Mouse (Mus musculus) monocyte, adult 59 days (primary cell): Measurements from ENCODE around the gene Gm20388. TPM values are rescaled to one million over a fixed set of nuclear protein-coding genes. Genes with fewer than 3 reads are reported as not detected.

Experiments
- total RNA-seq, 2 experiments: library from RNA; stranded (reverse); gene quantifications; one replicate each; pipeline ENCODE4 v1.2.4; 2023

Gm20388 gene
- total RNA-seq, 2 experiments from 2014 or later: 7.1 to 17.1 TPM

DNA sequence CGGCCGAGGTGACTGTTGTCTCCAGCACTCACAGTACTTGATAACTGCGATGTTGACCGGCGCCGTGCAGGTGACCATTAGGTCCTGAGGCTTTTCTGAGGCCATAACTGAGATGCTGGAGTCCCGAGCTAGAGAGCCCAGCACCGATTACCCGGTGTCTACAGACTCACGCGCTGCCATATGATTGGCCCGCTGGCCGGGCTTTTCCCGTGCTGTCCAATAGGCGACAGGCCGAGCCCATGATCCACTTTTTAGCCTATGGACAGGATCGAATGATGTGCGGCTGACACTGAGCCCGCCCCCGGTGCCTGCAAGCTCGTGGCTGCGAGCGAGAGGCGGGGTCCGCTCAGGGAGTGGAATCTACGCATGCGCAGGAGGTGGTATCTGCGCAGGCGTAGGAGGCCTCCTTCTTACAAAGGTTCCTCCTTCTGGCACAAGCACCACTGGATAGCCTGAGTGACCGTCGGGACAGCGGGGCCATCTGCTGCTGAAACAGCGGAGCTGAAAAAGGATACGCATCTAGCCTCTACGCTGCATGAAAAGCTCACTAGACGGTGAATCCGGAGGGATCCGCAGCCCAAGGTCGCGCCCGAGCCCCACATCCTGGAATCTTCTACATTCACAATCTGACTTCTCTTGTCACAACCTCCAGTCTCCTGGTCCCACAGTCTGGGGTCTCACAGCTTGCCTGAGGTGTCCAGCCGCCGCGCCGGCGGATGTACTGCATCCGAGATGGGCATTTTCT lies 2532.8 kb downstream of the Gm20388 start, which contains the start of gene Mvd:
Gene Mvd (minus strand): TSS at position 161 of the 745 bp plus-strand sequence.

DNA sequence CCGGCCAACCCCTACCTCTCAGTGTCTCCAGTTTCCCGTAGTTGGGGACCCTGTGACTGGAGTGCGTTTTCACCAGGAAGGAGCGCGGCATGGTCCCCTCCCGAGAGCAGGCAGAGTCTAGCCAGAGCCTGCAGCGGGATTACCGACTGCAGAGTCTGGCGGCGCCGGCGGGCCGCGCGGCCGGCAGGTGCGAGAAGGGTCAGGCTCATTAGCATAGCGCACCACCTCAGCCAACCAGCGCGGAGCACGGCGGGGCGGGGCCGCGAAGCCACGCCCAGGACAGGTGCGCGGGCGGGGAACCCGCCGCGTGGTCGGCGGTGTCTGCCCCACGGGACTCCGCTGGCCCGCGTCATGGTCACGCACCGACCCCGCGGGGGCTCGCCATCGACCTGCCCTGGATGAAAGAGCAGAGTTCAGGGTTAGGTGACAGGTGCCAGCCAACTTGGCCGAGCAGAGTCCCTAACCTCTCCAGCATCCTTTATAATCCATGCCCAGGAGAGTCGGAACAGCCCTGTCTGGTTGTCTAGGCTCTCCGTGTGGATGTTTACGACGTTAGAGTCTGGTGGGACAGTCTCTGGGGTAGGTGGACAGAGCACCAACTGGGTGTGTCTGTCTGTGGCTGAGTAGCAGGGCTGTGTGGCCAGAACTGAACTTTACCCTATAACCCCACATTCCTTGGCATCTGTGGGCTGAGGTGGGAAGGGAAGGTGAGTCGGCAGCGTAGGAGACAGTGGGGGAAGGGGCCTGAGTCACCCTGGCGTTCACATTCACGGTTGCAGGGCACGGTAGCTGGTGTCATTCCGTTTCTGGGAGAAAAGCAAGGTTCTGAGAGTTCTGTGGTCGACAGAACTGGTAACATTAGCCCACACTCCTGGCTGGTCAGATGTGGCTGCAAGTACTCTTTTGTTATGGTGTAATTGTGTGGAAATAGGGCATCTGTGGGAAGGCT lies 2550.2 kb downstream of the Gm20388 start, which contains the start of gene Snai3:
Gene Snai3 (minus strand): TSS at position 210 of the 949 bp plus-strand sequence.

DNA sequence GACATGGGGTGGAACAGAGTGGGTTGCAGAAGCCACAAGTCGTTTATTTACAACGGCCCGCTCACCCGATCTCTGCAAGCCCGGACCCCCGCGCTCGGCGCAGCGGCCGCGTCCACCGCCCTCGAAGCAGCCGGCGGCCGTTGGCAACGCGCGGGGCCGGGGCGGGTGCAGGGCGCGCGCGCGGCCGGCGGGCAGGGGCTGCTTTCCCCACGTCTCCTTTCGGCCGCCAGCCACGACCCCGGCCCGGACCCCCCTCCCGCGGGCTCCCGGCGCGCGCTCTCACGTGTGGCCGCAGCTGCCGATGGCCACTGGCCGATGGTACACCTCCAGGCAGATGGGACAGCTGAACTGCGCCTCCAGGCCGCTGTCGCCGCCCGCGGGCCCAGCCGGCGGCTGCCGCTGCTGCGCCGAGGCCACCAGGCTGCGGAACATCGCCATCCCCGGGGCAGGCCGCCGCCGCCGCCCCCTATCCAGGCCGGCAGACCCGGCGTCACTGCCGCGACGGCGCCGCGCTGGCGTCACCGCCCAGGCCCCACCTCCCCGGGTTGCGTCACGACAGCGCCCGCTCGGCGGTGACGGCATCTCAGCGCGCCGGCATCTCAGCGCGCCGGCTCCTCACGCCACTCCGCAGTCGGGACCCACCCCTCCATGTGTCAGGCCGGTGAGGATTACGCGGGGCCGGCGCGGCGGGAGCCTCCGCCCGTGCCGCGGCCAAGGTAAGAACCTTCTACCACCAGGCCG lies 2565.1 kb downstream of the Gm20388 start, which contains the start of the genes Rnf166 and Ctu2:
Gene Rnf166 (minus strand): TSS at position 485 of the 741 bp plus-strand sequence.
Gene Ctu2 (plus strand): TSS at position 564 of the 741 bp plus-strand sequence.

DNA sequence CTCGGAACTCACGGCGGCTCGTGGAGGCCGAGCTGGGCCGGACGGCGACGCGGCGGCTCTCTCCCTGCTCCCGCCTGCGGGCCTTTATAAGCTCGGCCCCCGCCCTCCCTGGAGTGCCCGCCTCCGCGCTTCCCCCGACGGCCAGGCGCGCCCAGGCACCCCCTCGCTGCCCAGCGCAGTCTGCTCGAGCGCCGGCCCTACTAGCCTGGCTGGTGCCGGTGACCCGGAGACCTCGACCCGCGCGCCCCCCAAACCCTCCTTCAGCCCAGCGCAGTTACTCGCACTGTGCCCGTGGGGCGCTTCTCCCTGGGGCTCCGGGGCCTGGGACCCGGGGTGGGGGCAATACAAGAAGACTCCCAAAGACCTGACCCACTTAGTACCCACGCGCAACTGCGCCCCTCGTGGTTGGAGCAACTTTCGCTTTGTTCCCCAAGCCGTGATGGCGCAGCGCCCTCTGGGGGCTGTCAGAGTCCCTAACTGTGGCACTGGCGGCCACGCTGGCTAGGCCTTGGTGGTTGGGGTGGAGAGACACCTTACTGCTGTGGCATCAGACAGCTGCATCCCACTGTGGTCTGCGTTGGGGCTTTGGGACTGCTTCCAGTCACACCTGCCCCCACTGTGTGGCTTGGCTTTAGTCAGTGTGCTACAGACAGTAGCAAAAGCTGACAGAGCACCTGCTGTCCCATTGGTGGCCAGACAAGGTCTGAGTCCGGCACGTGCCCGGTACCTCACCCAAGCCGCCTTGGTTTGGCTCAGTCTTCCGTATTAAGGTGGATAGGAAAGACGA lies 2640.8 kb downstream of the Gm20388 start, which contains the start of gene Piezo1:
Gene Piezo1 (minus strand): TSS at position 65 of the 787 bp plus-strand sequence.

DNA sequence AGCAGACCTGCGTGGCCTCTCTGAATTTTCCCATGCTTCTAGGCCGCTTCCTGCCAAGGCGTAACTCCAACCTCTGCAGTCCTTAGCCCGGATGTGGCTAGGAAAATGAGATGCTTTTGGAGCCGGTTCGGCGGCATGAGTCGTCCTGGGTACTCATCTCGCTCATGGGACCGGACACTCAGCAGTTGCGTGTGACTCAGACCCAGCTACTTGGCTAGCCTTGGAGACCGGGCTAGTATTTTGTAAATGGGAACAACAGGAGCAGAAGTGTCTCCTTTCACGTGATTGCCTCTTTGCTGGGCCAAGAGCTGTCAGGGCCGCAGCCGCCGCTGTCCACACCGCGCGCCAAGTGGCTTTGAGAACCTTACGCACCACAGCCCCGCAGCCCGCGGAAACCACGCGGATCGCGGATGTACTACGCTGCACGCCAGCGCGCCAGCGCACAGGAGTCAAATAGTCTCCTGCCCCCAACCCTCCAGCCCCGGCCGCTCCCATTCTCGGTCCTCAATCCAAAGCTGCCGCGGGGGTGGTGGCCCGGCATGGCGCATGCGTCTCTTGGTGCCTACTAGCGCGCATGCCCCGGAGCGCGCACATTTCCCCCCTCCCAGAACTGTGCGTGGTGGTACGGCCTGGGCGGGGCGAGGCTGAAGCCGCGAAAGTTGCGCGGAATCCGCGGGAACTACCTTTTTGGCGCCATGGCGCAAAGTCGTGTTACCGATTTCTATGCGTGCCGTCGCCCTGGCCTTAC lies 2656.9 kb downstream of the Gm20388 start, which contains the start of gene Cdt1:
Gene Cdt1 (plus strand): TSS at position 655 of the 748 bp plus-strand sequence.

DNA sequence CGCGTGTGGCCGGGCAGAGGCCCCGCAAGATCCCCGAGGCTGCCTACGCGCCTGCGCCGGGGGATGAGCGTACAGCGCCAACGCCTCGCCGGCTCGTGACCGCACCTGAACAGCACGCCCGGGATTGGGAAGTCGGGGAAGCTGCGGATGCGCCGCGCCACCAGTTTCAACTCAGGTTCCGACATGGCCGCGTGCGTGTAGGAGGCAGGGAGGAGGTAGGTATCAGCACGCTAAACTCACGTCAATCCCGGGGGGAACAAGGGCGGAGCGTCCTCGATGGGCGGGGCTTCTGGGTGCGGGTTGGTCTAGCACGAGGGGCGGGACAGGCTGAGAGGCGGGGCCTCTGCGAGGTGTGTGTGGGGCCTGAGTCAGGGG lies 2666.0 kb downstream of the Gm20388 start, which contains the start of gene Aprt:
Gene Aprt (minus strand): TSS at position 262 of the 375 bp plus-strand sequence.

DNA sequence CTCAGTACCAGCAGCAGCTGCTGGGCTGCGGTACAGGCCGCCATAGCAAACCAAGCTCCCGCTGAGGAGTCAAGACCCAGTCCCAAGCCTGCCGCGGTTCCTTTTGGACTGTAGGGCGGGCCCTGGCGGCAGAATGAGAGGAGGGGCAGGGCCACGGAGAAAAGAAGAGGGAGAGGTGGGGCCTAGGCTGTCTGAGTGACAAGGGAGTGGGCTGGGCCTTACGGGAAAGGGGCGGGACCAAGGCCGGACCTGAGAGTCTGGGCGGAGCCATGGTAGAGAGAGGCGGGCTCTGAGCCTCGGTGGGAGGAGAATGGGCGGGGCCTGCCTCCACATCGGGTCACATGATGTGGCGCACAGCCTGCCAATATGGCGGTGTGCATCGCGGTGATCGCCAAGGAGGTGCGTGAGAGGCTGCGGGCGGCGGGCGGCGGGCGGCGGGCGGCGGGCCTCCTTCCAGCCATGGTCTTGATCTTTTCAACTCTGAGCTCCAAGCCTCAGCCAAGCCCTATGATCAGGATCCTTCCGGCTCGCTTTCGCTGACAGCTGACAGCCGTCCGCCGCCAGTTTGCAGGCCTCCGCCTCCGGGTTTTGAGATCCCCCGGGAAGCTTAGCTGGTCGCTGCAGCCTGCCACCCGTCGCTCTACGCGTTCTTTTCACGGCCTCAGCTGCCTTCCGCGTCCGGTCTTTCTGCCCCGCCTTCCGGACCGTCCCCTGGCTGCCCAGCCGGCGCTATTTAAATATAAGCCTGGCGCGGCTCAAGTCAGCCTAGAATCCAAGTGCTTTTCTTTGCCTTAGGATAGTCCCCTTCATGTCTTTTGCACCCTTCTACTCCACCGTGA lies 2700.9 kb downstream of the Gm20388 start, which contains the start of the genes Galns and Trappc2l:
Gene Galns (minus strand): TSS at position 169 of the 839 bp plus-strand sequence.
Gene Trappc2l (plus strand): TSS at position 346 of the 839 bp plus-strand sequence.

DNA sequence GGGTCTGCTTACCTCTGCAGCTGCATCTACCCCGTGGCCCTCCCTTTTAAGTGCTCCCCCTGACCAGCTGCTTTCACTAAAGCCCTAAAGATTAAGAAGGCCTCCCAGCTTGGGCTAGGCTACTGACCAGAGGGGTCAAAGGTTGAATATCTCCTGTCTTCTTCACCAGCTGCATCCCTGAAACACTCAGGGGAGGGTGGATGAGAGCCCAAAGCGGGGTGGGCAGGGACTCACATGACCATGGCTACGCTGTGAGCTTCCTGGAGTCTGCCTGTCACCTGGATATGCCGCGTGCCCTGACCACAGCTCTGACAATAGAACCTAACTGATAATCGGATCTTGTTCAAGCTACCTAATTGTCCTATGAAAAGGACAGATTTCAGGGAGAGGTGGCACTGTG lies 2712.1 kb downstream of the Gm20388 start, which contains the start of gene Pabpn1l:
Gene Pabpn1l (minus strand): TSS at position 13 of the 400 bp plus-strand sequence.

DNA sequence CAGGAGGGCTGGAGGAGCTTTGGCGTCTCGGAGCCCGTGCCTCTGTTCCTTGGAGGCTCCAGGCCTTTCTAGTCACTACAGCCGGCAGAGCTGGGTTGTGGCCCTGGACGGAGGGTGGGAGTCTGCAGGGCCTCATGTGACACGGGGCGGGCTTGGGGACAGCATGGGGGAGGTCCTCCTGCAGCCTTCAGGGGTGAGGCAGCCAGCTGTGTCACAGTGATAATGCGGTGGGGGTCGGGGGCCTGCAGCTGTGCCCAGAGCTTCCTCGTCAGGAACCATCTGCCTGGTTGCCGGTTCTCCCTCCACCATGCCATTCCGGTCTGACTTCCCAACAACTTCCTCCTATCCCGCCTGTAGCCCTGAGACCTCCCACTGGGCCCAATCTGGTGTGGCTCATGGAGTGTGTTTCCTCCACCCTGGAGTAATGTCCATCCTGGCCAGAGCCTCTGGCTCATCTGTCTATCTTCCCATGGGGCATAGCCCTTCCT lies 2788.4 kb downstream of the Gm20388 start, which contains the start of gene Cbfa2t3:
Gene Cbfa2t3 (minus strand): TSS at position 105 of the 488 bp plus-strand sequence.

DNA sequence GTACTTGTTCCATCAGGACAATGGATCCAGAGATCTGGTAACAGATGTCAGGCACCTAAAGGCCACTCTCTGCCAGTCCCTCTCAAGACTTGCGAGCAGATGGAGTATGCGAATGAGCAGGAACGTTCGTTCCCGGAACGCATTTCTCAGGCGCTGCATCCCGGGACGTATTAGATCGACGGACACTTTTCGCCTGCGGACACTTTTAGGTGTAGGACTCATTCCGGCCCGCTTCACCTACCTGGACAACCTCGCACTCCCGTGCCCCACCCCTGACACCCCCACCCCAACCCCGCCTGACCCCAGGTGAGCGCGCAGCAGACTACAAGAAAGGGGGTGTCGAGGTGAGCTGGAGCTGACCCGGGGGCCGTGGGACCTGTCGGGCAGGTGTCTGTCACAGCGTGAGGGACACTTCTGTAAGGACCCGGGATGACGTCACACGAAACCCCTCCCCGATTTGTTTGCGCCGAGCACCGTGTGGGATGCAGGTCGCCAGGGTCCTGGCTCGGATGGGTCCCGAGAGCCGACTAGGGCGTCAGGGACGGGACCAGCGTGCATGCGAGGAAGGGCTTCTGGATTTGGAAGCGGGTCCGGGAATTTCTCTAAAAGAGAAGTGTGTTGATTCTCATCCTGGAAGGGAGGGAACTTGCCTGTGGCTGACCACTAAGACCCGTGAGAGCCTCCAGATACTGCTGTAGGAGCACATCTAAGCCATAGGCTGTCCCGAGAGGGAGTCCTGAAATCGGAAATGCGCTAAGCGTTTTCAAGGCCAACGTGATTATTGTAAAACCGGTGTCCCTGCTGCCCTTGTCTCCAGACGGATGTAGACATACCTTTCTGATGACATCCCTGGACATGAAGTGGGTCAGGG lies 2864.9 kb downstream of the Gm20388 start, which contains the start of gene Acsf3:
Gene Acsf3 (plus strand): TSS at position 202 of the 871 bp plus-strand sequence.

DNA sequence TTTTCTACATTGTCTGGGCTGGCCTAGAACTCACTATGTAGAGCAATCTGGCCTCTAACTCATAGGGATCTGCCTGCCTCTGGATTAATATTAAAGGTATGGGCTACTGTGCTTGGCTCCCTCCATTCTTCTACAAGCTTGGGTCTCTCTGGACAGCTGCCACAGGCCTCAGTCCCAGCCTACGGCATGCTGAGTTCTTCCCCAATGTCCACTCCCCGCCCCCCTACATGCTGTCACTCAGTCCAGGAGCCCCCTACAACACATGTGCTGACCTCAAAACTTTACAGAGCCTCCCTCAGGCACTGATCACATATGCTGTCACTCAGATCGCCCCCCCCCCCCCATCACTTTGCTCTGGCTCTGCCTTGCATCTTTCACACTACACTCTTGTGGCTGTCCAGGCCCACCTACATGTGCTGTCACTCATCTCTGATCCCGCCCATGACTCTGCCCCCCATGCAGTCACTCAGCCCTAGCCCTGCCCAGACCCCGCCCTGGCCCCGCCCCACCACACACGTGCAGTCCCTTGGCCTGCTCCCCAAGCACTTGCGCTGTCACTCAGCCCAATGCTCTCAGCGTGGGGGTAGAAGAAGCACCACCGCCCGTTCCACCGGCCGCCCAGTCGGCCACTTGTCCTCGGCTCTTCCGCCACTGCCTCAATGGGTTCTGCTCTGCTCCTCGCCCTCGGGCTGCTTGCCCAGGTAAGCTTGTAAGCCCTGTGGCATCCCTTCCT lies 2937.4 kb downstream of the Gm20388 start, which contains the start of gene Cdh15:
Gene Cdh15 (plus strand): TSS at position 138 of the 733 bp plus-strand sequence.

DNA sequence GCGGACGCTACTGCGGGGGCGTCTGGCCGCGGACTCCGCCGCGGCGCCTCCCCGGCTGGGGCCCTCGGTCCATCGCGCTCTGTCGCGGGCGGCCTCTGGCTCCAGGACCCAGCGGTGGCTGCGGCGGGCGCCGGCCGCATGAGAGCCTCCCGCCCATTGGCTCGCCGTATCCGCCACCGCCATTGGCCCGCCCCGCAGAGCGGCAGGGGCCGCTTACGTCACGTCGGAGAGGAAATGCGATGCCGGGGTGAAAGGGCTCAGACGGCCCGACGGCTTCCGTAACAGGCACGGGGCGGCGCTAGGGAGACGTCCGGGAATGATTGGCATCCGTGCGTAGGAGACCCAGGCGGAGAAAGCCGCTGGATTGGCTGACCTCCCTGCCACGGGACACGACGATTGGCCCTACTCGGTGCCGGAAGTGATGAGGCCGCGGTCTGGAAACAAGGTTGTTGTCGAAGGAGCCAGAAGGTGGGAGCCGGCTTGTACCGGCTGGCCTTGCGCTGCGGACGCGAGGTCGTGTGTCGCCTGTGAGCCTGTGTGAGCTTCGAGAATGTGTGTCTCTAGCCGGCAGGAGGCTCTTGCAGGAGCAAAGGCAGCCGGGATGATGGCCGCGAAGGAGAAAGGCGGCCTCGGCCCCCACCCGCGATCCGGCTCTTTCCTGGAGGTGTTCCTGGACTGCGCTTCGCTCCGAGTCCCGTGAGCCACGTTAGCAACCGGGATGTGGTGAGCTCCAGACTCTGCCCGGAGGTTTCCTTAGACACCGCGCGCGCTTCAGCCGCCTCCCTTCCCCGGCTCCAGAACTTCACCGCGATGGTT lies 3131.7 kb downstream of the Gm20388 start, which contains the start of gene Ankrd11:
Gene Ankrd11 (minus strand): TSS at position 120 of the 816 bp plus-strand sequence.

DNA sequence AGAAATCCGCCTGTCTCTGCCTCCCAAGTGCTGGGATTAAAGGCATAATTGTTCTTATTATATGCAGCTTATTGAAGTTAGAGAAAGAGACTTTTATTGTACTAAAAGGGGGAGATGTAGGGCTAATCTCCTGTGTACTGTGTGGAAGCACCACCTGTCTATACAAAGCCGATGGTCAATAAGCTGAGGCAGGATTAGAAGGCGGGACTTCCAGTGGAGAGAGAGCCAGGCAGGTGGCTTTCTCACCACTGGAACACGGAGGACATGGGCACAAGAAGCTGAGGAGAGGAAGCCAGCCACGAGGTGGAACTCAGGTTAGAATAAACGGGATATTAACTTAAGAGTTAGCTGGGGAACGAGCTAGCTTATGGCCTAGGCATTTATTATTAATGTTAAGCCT lies 3152.1 kb downstream of the Gm20388 start, which contains the start of gene Spg7:
Gene Spg7 (plus strand): TSS at position 222 of the 400 bp plus-strand sequence.

DNA sequence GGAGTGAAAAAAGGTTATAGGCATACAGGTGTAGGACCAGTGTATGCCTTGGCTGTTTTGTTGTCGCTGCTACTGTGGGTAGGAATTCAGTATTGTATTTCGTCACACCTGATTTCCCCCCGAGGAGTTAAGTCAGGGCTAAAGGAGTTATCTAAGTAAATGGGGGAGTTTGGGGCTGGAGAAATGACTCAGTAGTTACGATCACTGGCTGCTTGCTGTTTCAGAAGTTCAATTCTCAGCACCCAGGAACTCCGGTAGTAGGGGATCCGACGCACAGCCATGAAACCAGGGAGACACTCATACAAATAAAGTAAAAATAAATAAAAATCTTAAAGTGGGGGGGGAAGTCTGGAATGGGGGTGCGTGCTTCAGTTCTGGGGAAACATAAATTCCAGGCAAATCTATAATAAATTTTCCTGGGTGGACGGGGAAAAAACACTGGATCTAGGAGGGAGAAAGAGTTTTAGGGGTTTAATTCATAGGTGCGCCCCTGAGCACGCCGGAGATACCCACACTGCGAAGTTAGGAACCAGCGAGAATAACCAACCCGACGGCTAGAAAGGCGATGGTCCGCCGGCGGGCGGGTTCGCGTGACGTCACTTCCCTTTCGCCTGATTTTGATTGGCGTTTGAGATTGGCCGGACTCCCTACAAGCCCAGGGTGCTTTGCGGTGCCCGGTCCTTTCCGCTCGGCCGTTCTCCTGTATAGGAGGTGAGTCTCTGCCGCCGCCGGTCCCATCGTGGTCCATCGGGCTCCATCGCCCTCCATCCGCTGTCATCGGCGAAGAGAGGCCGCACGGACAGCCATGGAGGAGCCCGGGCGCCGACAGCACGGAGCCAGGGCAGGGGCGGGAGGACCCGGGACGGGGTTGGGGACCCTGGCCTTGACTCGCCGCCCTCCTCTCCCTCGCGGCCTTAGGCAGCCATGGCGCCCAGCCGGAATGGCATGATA lies 3191.4 kb downstream of the Gm20388 start, which contains the start of gene Rpl13:
Gene Rpl13 (plus strand): TSS at position 616 of the 951 bp plus-strand sequence.

